Mouse (Mus musculus) megakaryocyte progenitor cell, adult 5-6 weeks (primary cell): ENCODE data around the gene Tmprss7. TPM values are rescaled to one million over a fixed set of nuclear protein-coding genes. Genes with fewer than 3 reads are reported as not detected.
A peak's percentile ranks its signal among the peaks of the same experiment; 100 is the strongest.

Source experiments
- ATAC-seq: replicated peaks from 2 replicates; pipeline ENCODE4 v1.8.0; 2016; ENCODE audit warnings: mild to moderate bottlenecking, moderate TSS enrichment, inconsistent platforms; ENCODE audit not compliant: poor library complexity
- total RNA-seq, 2 experiments: library from RNA; stranded (forward) in 1 of 2; stranded (reverse) in 1 of 2; fragments of 157-497, 149-512 nt in 1 of 2; fragments of 200-1000 nt in 1 of 2; gene quantifications; 2 replicates each; pipeline versions ENCODE4 v1.2.3 to v1.2.4; 2015 to 2017

Gene Tmprss7
- total RNA-seq, 2 experiments from 2014 or later, result 0.12 to 0.74 TPM

GRCm38 (mm10) chr16:45630347-45630960 is 63.0 kb downstream of the Tmprss7 start:
- peak; percentile 97 for ATAC-seq

GRCm38 (mm10) chr16:45629497-45630105 is 63.9 kb downstream of the Tmprss7 start:
- ATAC-seq, result no peak

- ATAC-seq, result no peak
These were observed 68.1 kb downstream of the Tmprss7 start for GRCm38 (mm10) chr16:45625342-45625741.

- ATAC-seq, result no peak
These were observed 68.7 kb downstream of the Tmprss7 start for GRCm38 (mm10) chr16:45624791-45625190.

DNA sequence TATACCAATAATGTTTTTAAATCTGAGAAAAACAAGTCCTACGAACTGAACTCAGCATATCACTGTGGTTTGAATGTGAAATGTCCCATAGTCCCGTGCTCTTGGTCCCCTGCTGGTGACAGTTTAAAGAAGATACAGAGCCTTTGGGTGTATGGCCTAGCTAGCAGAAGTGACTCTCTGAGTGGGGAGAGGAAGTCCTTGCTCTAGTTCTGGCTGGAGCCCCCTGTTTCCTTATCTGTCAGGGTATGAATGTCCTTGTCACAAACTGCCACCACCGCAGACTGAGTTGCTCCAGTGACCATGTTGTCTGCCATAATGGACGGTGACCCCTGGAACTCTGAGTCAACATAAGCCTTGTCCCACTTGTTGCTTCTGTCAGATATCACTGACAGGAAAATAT is 70.2 kb downstream of the Tmprss7 start:
- peak; percentile 78 for ATAC-seq

DNA sequence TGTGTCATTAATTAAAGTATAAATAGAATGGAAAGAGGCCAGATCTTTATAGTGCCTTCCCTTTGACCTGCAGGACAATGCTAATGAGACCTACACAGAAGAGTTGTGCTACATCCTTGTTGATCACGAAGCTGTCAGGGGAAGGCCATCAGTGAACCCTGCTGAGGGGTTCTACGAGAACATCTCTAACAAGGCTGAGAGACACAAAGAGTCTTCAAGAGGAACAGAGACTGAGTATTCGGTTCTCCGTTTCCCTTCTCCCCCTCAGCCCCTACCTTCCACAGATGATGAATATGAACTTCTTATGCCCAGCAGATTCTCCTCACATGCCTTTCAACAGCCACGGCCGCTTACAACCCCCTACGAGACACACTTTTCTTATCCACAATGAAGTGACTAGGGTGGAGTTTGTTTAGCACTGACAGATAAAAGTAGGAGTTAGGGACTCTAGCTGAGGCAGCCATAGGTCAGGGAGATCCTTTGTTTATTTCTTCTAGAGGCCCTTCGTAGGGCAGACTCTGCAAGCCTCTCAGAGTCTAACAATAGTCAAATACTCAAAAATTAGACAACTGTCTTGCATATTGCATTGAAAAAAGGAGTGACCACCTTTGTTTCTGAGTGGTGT is 73.6 kb downstream of the Tmprss7 start:
- ATAC-seq, result peak; percentile 16

GRCm38 (mm10) chr16:45615944-45616343 is 77.5 kb downstream of the Tmprss7 start:
- peak; percentile 66 for ATAC-seq

- no peak for ATAC-seq
These were observed 80.2 kb downstream of the Tmprss7 start for GRCm38 (mm10) chr16:45613247-45613646.

DNA sequence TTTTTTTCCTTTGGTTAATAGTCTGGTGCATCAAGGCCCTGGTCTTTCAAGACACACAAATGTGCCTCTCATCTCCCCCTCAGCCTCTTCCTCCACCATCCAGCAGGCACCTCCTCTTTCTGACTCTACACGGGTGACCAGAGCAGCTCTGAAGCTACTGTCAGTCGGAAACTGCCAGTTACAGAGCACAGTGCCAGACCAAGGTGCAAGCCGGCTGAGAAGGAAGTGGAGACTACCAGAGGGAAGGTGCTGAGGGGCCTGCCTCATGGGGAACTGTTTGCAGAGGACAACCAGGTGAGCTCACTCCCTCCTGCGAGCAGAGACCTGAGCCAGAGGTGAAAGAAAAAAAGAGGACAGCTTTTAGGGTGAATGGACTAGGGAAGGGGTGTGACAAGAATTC is 83.2 kb downstream of the Tmprss7 start, which contains the start of gene Gcsam:
Gene Gcsam, plus strand, starts transcription at position 114 of the 400 bp plus-strand sequence.
- ATAC-seq, result peak; percentile 45; the same call in 1 of the 2 replicates

DNA sequence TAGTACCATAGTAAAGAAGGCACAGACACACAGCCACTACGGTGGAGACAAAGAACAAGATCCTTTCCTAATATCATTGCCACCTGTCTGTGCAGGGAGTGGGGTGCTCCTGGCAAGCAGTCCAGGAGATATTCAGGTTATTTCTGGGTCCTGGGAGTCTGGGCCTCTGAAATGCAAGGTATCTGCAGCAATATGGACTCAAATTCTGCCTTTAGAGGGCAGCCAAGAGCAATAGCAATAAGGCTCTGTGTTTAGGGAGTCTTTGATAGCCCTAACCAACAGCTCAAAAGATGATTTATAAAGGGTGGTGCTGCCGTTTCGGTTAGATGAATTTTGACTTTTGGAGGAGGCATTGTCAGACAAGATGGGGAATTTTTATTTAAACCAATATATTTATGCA is 84.2 kb downstream of the Tmprss7 start:
- peak; percentile 89 for ATAC-seq

- ATAC-seq, result peak; percentile 39
These were observed 84.9 kb downstream of the Tmprss7 start for GRCm38 (mm10) chr16:45608481-45608954.

Other genes with a start within 250 kb of the Tmprss7 start
- not detected in 2 replicates for gene Gm609, start 200.7 kb downstream of the Tmprss7 start, total RNA-seq (2015)
- gene Gm609, start 200.7 kb downstream of the Tmprss7 start, total RNA-seq (2017), result not detected in 2 replicates
- not detected in 2 replicates for gene Gm17783, start 161.6 kb downstream of the Tmprss7 start, total RNA-seq (2015)
- gene Gm17783, start 161.6 kb downstream of the Tmprss7 start, total RNA-seq (2017), result not detected in 2 replicates
- not detected in 2 replicates for gene Slc9c1, start 158.3 kb downstream of the Tmprss7 start, total RNA-seq (2015)
- gene Slc9c1, start 158.3 kb downstream of the Tmprss7 start, total RNA-seq (2017), result not detected in 2 replicates
- gene Gcsam, start 83.3 kb downstream of the Tmprss7 start, total RNA-seq (2015), result 0.35 and 0.46 TPM in 2 replicates
- 0.30 TPM in 1 of 2 replicates, not detected in the other for gene Gcsam, start 83.3 kb downstream of the Tmprss7 start, total RNA-seq (2017)
- 1.0 and 2.2 TPM in 2 replicates for gene BC016579, start 39.6 kb downstream of the Tmprss7 start, total RNA-seq (2015)
- 0.17 and 0.61 TPM in 2 replicates for gene BC016579, start 39.6 kb downstream of the Tmprss7 start, total RNA-seq (2017)
- not detected in 2 replicates for gene Tagln3, start 30.9 kb upstream of the Tmprss7 start, total RNA-seq (2015)
- gene Tagln3, start 30.9 kb upstream of the Tmprss7 start, total RNA-seq (2017), result not detected in 2 replicates
- 22.5 and 25.0 TPM in 2 replicates for gene Abhd10, start 49.3 kb upstream of the Tmprss7 start, total RNA-seq (2015)
- gene Abhd10, start 49.3 kb upstream of the Tmprss7 start, total RNA-seq (2017), result 18.2 and 27.4 TPM in 2 replicates